Mouse (Mus musculus) ES-E14 (cell line): ENCODE data around the gene Mrps23.

Source experiments
- CHD2 ChIP-seq: IDR thresholded peaks from 2 replicates; pipeline ENCODE4 v1.6.1; 2014; ENCODE audit warnings: mild to moderate bottlenecking, low read depth, low read length, inconsistent platforms
- HCFC1 ChIP-seq: IDR thresholded peaks from 2 replicates; pipeline ENCODE4 v1.6.1; 2012; ENCODE audit warnings: low read length, inconsistent platforms, borderline replicate concordance; ENCODE audit not compliant: insufficient read depth
- MAFK ChIP-seq: IDR thresholded peaks from 2 replicates; pipeline ENCODE4 v1.6.1; 2014; ENCODE audit warnings: mild to moderate bottlenecking, low read depth, low read length, inconsistent platforms; ENCODE audit not compliant: insufficient read depth
- ZC3H11A ChIP-seq: IDR thresholded peaks from 2 replicates; pipeline ENCODE4 v1.6.1; 2012; ENCODE audit warnings: low read depth, mild to moderate bottlenecking, inconsistent platforms, low read length, borderline replicate concordance

GRCm38 (mm10) chr11:88156403-88156802 is 47.8 kb upstream of the Mrps23 start:
- TF ChIP-seq MAFK (no peak), ZC3H11A (no peak), CHD2 (no peak), HCFC1 (no peak)
